Mouse (Mus musculus): ENCODE measurements around the gene Fhl2.

The Fhl2 gene

GRCm38 (mm10) chr1:43196661-43197241, at the start of gene Fhl2:
Gene Fhl2 (minus strand): TSS chr1:43196984.
- DNase-seq: no peak

- DNase-seq: no peak
Observed at GRCm38 (mm10) chr1:43245014-43245413, 48.2 kb upstream of the Fhl2 start.

- DNase-seq: peak; percentile 49 to 56
Observed at GRCm38 (mm10) chr1:43241208-43241607, 44.4 kb upstream of the Fhl2 start.

- no peak for DNase-seq
Observed at GRCm38 (mm10) chr1:43239796-43240313, 43.1 kb upstream of the Fhl2 start.

- DNase-seq: no peak
Observed at GRCm38 (mm10) chr1:43238471-43238870, 41.7 kb upstream of the Fhl2 start.

- DNase-seq: no peak
Observed at GRCm38 (mm10) chr1:43237360-43238235, 40.8 kb upstream of the Fhl2 start.

- no peak for DNase-seq
Observed at GRCm38 (mm10) chr1:43225531-43226151, 28.9 kb upstream of the Fhl2 start.

GRCm38 (mm10) chr1:43224943-43225342, 28.2 kb upstream of the Fhl2 start:
- no peak for DNase-seq

- peak; percentile 72 to 77 for DNase-seq
Observed at GRCm38 (mm10) chr1:43224171-43224570, 27.4 kb upstream of the Fhl2 start.

- DNase-seq: no peak
Observed at GRCm38 (mm10) chr1:43223097-43223496, 26.3 kb upstream of the Fhl2 start.

- no peak for DNase-seq
Observed at GRCm38 (mm10) chr1:43218016-43218680, 21.4 kb upstream of the Fhl2 start.

- DNase-seq: no peak
Observed at GRCm38 (mm10) chr1:43215601-43216000, 18.8 kb upstream of the Fhl2 start.

GRCm38 (mm10) chr1:43211274-43211673, 14.5 kb upstream of the Fhl2 start:
- DNase-seq: no peak

- DNase-seq: no peak
Observed at GRCm38 (mm10) chr1:43210285-43210684, 13.5 kb upstream of the Fhl2 start.

GRCm38 (mm10) chr1:43207147-43207546, 10.4 kb upstream of the Fhl2 start:
- no peak for DNase-seq

GRCm38 (mm10) chr1:43203282-43203681, 6.5 kb upstream of the Fhl2 start:
- no peak for DNase-seq

GRCm38 (mm10) chr1:43202226-43202625, 5.4 kb upstream of the Fhl2 start:
- no peak for DNase-seq

- DNase-seq: no peak
Observed at GRCm38 (mm10) chr1:43201796-43202195, 5.0 kb upstream of the Fhl2 start.

GRCm38 (mm10) chr1:43199867-43200240, 3.1 kb upstream of the Fhl2 start:
- no peak for DNase-seq

- DNase-seq: no peak
Observed at GRCm38 (mm10) chr1:43199210-43199866, 2.6 kb upstream of the Fhl2 start.

GRCm38 (mm10) chr1:43196059-43196458, 725 bp downstream of the Fhl2 start:
- no peak for DNase-seq

- no peak for DNase-seq
Observed at GRCm38 (mm10) chr1:43193423-43193822, 3.4 kb downstream of the Fhl2 start.

- DNase-seq: no peak
Observed at GRCm38 (mm10) chr1:43192471-43192870, 4.3 kb downstream of the Fhl2 start.

All from B cell, adult 2 months (primary cell).